Mouse (Mus musculus): ENCODE measurements around the gene Thyn1. TPM values are rescaled to one million over a fixed set of nuclear protein-coding genes. Genes with fewer than 3 reads are reported as not detected.

Thyn1 gene
- polyA plus RNA-seq (2016; fragmentation: Nextera tagmentation; extraction: Ambion mirVana): 134 and 141 TPM in 2 replicates

- no peaks in the 10 kb centered on the region for H3K9me3 ChIP-seq (replicated peaks)
- under 1% methylated on average over 35 of the region's 35 CpGs for WGBS
- peak within 1 kb of the TSS; percentile 80 for H3K9ac ChIP-seq
- peaks cover 20% of the 10 kb centered on the region for H3K4me1 ChIP-seq
- H3K36me3 ChIP-seq: peaks cover 18% of the 10 kb centered on the region
- H3K27me3 ChIP-seq: no peaks in the 10 kb centered on the region
- peak within 1 kb of the TSS; percentile 68 for H3K4me2 ChIP-seq (replicated peaks)
- H3K27ac ChIP-seq: peak within 1 kb of the TSS; percentile 64
- peak within 1 kb of the TSS; percentile 54 for H3K4me3 ChIP-seq
- peak; percentile 100 for ATAC-seq (ENCODE audit: low FRiP score)
These were observed at the start of gene Thyn1, which contains the start of gene Acad8 for GRCm38 (mm10) chr9:26999461-27000395. Thyn1 (plus strand) TSS chr9:26999710. Acad8 (minus strand) TSS chr9:26999566.

- H3K4me3 ChIP-seq: no peak overlapping the region
- no peak overlapping the region for H3K27ac ChIP-seq
- H3K4me1 ChIP-seq: no peaks in the 10 kb centered on the region
- no peak overlapping the region for H3K9ac ChIP-seq
- no peak for ATAC-seq (ENCODE audit: low FRiP score)
- H3K4me2 ChIP-seq (replicated peaks): no peak overlapping the region
- no peaks in the 10 kb centered on the region for H3K9me3 ChIP-seq (replicated peaks)
- H3K36me3 ChIP-seq: peaks cover 54% of the 10 kb centered on the region
- no peaks in the 10 kb centered on the region for H3K27me3 ChIP-seq
- 93% methylated on average over 9 of the region's 9 CpGs for WGBS
These were observed 21.8 kb upstream of the Thyn1 start for GRCm38 (mm10) chr9:26977754-26978153.

DNA sequence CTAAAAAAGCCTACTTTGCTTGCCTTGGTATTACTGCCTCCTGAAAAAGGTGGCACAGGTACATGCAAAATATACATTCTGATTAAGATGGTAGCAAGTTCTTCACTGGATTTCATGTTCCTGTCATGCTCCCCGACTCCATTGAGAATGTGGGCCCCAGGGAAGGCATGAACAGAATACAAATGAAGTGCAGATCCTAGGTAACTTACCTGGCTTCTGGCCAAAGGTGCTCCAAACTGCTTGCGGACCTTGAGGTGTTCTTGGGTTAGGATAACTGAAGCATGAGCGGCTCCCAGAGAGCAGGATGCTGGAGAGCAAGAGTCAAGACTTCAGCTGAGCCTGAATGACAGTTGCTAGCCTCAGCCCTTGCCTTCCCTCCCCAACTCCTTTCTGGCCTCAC is 20.7 kb upstream of the Thyn1 start:
- Histone ChIP-seq H3K4me2 (replicated peaks) (no peak overlapping the region), H3K27me3 (no peaks in the 10 kb centered on the region), H3K36me3 (peaks cover 47% of the 10 kb centered on the region), H3K9me3 (replicated peaks) (no peaks in the 10 kb centered on the region), H3K27ac (no peak overlapping the region), H3K4me3 (no peak overlapping the region), H3K4me1 (no peaks in the 10 kb centered on the region), H3K9ac (no peak overlapping the region)
- 94% methylated on average over 3 of the region's 3 CpGs for WGBS
- ATAC-seq (ENCODE audit: low FRiP score): no peak

DNA sequence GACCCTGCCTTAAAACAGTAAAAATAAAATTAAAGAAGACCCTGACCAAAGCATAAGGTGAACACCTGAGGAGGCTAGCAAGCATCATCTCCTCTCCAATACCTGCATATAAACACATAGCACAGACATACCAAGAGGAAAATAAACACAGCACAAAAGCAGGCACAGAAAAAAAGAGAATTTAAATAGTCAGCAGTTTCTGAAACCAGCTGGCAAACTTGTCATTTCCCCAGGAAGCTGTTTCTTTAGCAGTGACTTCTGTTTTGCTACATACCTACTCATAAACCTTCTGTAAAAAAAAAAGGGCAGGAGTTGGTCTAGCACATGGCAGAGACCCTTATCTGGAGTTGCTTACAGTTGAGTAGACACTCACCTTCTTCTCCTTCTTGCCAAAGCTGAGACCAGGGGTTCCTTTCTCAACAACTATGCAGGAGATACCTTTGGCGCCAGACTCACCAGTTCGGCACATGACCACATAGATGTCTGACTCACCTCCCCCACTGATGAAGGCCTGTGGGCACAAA is 14.4 kb upstream of the Thyn1 start:
- Histone ChIP-seq H3K9ac (no peak overlapping the region), H3K9me3 (replicated peaks) (no peaks in the 10 kb centered on the region), H3K4me1 (no peaks in the 10 kb centered on the region), H3K27me3 (no peaks in the 10 kb centered on the region), H3K36me3 (peaks cover 41% of the 10 kb centered on the region), H3K27ac (no peak overlapping the region), H3K4me3 (no peak overlapping the region), H3K4me2 (replicated peaks) (no peak overlapping the region)
- WGBS: 97% methylated on average over 2 of the region's 2 CpGs
- no peak for ATAC-seq (ENCODE audit: low FRiP score)

GRCm38 (mm10) chr9:26985668-26986277 is 13.7 kb upstream of the Thyn1 start:
- no peak overlapping the region for H3K9ac ChIP-seq
- H3K36me3 ChIP-seq: peaks cover 47% of the 10 kb centered on the region
- no peaks in the 10 kb centered on the region for H3K9me3 ChIP-seq (replicated peaks)
- H3K4me1 ChIP-seq: no peaks in the 10 kb centered on the region
- 98% methylated on average over 6 of the region's 6 CpGs for WGBS
- no peak overlapping the region for H3K27ac ChIP-seq
- no peak overlapping the region for H3K4me2 ChIP-seq (replicated peaks)
- no peaks in the 10 kb centered on the region for H3K27me3 ChIP-seq
- no peak overlapping the region for H3K4me3 ChIP-seq
- no peak for ATAC-seq (ENCODE audit: low FRiP score)

GRCm38 (mm10) chr9:26990181-26990580 is 9.3 kb upstream of the Thyn1 start:
- no peak for ATAC-seq (ENCODE audit: low FRiP score)
- H3K27ac ChIP-seq: no peak overlapping the region
- WGBS: 94% methylated on average over 4 of the region's 4 CpGs
- H3K36me3 ChIP-seq: peaks cover 57% of the 10 kb centered on the region
- no peaks in the 10 kb centered on the region for H3K27me3 ChIP-seq
- no peak overlapping the region for H3K4me2 ChIP-seq (replicated peaks)
- H3K9me3 ChIP-seq (replicated peaks): no peaks in the 10 kb centered on the region
- no peaks in the 10 kb centered on the region for H3K4me1 ChIP-seq
- H3K9ac ChIP-seq: no peak overlapping the region
- H3K4me3 ChIP-seq: no peak overlapping the region

- Histone ChIP-seq H3K27me3 (no peaks in the 10 kb centered on the region), H3K27ac (no peak overlapping the region), H3K9ac (no peak overlapping the region), H3K4me2 (replicated peaks) (no peak overlapping the region), H3K4me3 (no peak overlapping the region), H3K9me3 (replicated peaks) (no peaks in the 10 kb centered on the region), H3K4me1 (peaks cover 3% of the 10 kb centered on the region; the same call in 1 of the 2 replicates), H3K36me3 (peaks cover 40% of the 10 kb centered on the region)
- ATAC-seq (ENCODE audit: low FRiP score): no peak
- 97% methylated on average over 10 of the region's 10 CpGs for WGBS
These were observed 6.4 kb upstream of the Thyn1 start for GRCm38 (mm10) chr9:26993118-26993517.

DNA sequence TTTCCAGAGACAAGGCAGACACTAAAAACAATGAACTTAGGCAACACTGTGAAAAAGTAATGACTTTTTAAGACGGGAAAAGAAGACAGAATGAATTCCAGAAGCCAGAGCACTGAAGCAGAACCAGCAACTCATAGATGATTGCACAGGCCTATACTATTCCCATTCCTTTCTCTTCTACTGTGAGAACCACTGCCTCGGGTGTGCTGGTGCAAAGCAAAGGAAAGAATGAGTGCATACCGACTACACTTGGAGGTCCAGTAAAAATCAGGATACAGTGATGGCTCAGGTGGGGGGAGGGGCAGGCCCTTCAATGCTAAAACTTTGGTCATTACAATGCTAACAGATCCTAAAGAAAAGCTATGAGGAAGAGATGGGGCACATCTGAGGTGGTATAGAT is 5.6 kb upstream of the Thyn1 start:
- Histone ChIP-seq H3K27me3 (no peaks in the 10 kb centered on the region), H3K4me1 (peaks cover 5% of the 10 kb centered on the region; the same call in 1 of the 2 replicates), H3K4me2 (replicated peaks) (no peak overlapping the region), H3K9ac (no peak overlapping the region), H3K4me3 (no peak overlapping the region), H3K9me3 (replicated peaks) (no peaks in the 10 kb centered on the region), H3K27ac (no peak overlapping the region), H3K36me3 (peaks cover 32% of the 10 kb centered on the region)
- WGBS: 77% methylated on average over 3 of the region's 3 CpGs
- ATAC-seq (ENCODE audit: low FRiP score): no peak

DNA sequence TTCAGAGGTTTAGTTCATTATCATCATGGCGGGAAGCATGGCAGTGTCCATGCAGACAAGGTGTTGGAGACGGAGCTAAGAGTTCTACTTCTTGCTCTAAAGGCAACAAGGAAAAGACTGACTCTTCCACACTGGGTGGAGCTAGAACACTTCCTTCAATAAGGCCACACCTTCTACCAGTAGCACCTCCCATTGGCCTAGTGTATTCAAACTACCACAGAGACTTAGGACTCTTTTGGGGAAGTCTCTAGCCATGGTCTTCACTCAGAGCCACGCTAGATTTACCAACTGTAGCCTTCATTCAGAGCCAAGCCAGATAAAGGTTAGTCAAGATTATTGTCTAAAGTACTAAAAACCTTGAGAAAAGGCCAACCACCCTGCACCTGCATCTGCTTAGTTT is 2.4 kb upstream of the Thyn1 start:
- H3K36me3 ChIP-seq: peaks cover under 1% of the 10 kb centered on the region; the same call in 1 of the 2 replicates
- no peak overlapping the region for H3K9ac ChIP-seq
- H3K27me3 ChIP-seq: no peaks in the 10 kb centered on the region
- H3K27ac ChIP-seq: no peak overlapping the region
- 93% methylated on average over 3 of the region's 3 CpGs for WGBS
- H3K4me2 ChIP-seq (replicated peaks): no peak overlapping the region
- no peak for ATAC-seq (ENCODE audit: low FRiP score)
- H3K4me3 ChIP-seq: no peak overlapping the region
- peaks cover 20% of the 10 kb centered on the region for H3K4me1 ChIP-seq
- no peaks in the 10 kb centered on the region for H3K9me3 ChIP-seq (replicated peaks)

GRCm38 (mm10) chr9:26997501-26997900 is 2.0 kb upstream of the Thyn1 start:
- ATAC-seq (ENCODE audit: low FRiP score): no peak
- no peaks in the 10 kb centered on the region for H3K9me3 ChIP-seq (replicated peaks)
- WGBS: 87% methylated on average over 2 of the region's 2 CpGs
- H3K27me3 ChIP-seq: no peaks in the 10 kb centered on the region
- H3K9ac ChIP-seq: no peak overlapping the region
- H3K4me2 ChIP-seq (replicated peaks): no peak overlapping the region
- H3K4me1 ChIP-seq: peaks cover 20% of the 10 kb centered on the region
- no peak overlapping the region for H3K27ac ChIP-seq
- no peaks in the 10 kb centered on the region for H3K36me3 ChIP-seq
- H3K4me3 ChIP-seq: no peak overlapping the region

GRCm38 (mm10) chr9:26998669-26999460 is 645 bp upstream of the Thyn1 start:
- Histone ChIP-seq H3K36me3 (peaks cover 10% of the 10 kb centered on the region; the same call in 1 of the 2 replicates), H3K4me2 (replicated peaks) (peak overlapping the region; percentile 68), H3K9ac (peak overlapping the region; percentile 80), H3K4me1 (peaks cover 20% of the 10 kb centered on the region), H3K4me3 (peak overlapping the region; percentile 54), H3K9me3 (replicated peaks) (no peaks in the 10 kb centered on the region), H3K27ac (peak overlapping the region; percentile 64), H3K27me3 (no peaks in the 10 kb centered on the region)
- ATAC-seq (ENCODE audit: low FRiP score): peak; percentile 76
- 5% methylated on average over 29 of the region's 29 CpGs for WGBS

DNA sequence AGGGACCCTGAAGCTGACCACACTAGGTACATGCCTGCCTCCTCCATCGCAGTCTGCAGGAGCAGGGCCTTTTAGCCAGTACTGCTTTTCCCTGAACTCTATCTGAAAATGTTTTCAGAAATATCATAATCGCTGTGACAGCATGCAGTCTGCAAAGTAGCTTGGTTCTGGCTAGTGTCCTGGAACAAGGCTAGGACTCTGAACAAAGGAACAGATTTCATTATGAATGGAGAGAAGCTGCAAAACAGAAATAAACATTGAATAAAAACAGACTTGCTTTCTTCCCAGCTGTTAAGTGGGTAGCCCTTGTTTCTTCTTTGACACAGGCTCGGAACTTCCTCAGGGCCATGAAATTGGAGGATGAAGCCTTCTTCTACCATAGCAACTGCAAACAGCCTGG is 5.7 kb downstream of the Thyn1 start:
- Histone ChIP-seq H3K36me3 (peaks cover 69% of the 10 kb centered on the region), H3K4me1 (peaks cover 12% of the 10 kb centered on the region), H3K27me3 (no peaks in the 10 kb centered on the region), H3K27ac (no peak overlapping the region), H3K4me3 (no peak overlapping the region), H3K9me3 (replicated peaks) (no peaks in the 10 kb centered on the region), H3K4me2 (replicated peaks) (no peak overlapping the region), H3K9ac (no peak overlapping the region)
- ATAC-seq (ENCODE audit: low FRiP score): no peak
- WGBS: 88% methylated on average over 3 of the region's 3 CpGs

Data from hindbrain, embryonic 12.5 days (tissue).